Mouse (Mus musculus) heart, adult 2 months (tissue): ENCODE data around the gene Kat2a.

Experiments
- CTCF ChIP-seq: fragments of 200-600 bp; IDR thresholded peaks from 2 replicates; pipeline ENCODE4 v1.8.1; 2022; ENCODE audit warnings: antibody characterized with exemption, mild to moderate bottlenecking, moderate library complexity
- EP300 ChIP-seq: fragments of 200-500 bp; IDR thresholded peaks from 2 replicates; pipeline ENCODE4 v1.6.1; 2011; ENCODE audit warnings: low read depth, low read length, control low read depth; ENCODE audit not compliant: insufficient read depth
- POLR2A ChIP-seq: fragments of 200-500 bp; IDR thresholded peaks from 2 replicates; pipeline ENCODE4 v1.6.1; 2011; ENCODE audit warnings: mild to moderate bottlenecking, low read depth, low read length, control low read depth; ENCODE audit not compliant: insufficient read depth

GRCm38 (mm10) chr11:100692164-100692616, 20.1 kb downstream of the Kat2a start, which contains the start of gene Zfp385c:
- no peak for TF ChIP-seq EP300
- TF ChIP-seq CTCF = no peak
- no peak for TF ChIP-seq POLR2A
